Mouse (Mus musculus): ENCODE results near the gene Gbp9.
"Not testable (repeated sequence)": the region's sequence is repeated elsewhere in the genome, so short reads cannot be mapped to it uniquely, and the experiment has no call there.

Gbp9 gene

GRCm38 (mm10) chr5:105053471-105054169 lies 85.7 kb downstream of the Gbp9 start:
- DNase-seq: not testable (repeated sequence)

- peak; percentile 40 to 60 for DNase-seq
These were observed 107.0 kb downstream of the Gbp9 start for GRCm38 (mm10) chr5:105032362-105032761.

Measured in kidney, postnatal 4 days (tissue).